Mouse (Mus musculus) ZHBTc4 (cell line): ENCODE data around the gene Eva1b.
"Not testable (repeated sequence)": the region's sequence is repeated elsewhere in the genome, so short reads cannot be mapped to it uniquely, and the experiment has no call there.

Source experiments
- DNase-seq: peaks from one replicate; pipeline ENCODE4 v3.0.0-alpha.2; 2011; ENCODE audit warnings: low read depth, low spot score

Eva1b gene

DNA sequence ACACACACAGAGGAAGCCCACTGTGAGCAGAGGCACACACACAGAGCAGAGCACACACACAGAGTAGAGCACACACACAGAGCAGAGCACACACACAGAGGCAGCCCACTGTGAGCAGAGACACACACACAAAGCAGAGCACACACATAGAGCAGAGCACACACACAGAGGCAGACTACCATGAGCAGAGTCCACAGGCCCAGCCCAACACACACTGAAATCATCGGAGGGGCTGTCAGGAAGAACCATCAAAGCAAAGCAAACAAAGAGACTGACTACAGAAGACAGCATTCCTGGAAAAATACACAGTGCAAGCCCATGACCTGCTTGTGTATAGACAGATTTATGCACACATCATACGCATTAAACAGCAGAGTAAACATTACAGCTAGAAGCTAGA is 8.3 kb downstream of the Eva1b start:
- DNase-seq = no peak

DNA sequence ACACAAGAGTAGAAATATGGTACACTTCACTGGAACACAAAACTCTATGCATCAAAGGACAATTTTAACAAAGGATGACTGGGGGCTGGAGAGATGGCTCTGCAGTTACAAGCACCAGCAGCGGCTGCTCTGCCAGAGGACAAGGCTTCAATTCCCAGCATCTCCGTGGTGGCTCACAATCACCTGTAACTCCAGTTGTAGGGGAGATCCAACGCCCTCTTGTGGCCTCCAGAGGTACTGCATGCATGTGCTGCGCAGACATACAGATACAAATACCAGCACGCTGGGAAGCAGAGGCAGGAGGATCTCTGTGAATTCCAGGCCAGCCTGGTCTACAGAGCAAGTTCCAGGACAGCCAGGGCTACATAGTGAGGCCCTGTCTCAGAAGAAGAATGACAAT is 9.1 kb downstream of the Eva1b start:
- DNase-seq = peak; percentile 90

DNA sequence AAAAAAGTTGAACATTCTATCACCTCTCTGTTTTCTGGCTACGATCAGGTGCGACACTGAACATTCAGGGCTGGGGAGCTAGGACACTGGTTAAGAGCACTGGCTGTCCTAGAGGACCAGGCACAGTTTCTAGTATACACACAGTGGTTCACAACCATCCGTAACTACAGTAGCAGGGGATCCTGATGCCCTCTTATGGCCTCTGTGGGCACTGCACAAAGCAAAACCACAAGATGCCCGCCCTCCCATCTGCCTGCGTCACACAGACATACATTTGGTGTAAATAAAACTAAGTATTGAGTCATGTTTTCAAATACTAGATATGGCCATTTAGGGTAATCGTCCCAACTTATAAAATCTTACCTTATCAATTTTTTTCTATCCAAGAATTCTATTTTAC is 10.0 kb downstream of the Eva1b start:
- peak; percentile 64 for DNase-seq

DNA sequence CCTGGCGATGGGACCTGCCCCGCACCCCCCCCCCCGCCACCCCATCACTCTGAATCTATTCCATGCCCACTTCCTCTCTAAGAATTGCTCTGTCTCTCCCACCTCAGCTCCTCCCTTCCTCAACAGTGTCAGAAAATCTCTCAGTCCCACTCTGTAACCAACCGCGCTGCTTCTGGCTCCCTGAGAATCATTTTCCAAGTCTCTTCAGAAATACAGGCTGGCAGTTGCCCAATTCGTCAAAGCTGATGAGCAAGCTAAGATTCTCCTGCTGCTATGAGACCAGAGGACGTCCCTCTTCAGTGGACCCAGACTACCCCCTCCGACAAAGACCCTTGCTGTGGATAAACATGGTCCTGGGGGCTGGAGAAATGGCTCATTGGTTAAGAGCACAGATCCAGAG is 11.9 kb downstream of the Eva1b start:
- DNase-seq = no peak

DNA sequence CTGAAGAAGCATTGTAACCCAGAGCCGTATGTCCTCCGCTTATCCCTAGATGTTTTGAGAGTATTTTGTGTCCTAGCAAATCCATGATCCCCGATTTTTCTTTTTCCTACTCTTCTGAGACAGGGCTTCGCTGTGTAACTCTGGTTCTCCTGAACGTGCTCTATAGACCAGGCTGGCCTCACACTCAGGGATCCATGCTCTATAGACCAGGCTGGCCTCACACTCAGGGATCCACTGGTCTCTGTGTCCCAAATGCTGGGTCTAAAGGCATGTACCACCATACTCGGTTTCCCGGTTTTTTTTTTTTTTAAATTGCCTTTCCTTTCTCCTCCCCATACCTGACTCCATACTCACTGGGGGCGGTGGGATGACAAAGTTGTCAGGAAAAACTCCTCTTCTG is 13.4 kb downstream of the Eva1b start:
- no peak for DNase-seq

GRCm38 (mm10) chr4:126161456-126161855 is 13.9 kb downstream of the Eva1b start:
- no peak for DNase-seq

GRCm38 (mm10) chr4:126161986-126162385 is 14.4 kb downstream of the Eva1b start:
- DNase-seq = no peak

DNA sequence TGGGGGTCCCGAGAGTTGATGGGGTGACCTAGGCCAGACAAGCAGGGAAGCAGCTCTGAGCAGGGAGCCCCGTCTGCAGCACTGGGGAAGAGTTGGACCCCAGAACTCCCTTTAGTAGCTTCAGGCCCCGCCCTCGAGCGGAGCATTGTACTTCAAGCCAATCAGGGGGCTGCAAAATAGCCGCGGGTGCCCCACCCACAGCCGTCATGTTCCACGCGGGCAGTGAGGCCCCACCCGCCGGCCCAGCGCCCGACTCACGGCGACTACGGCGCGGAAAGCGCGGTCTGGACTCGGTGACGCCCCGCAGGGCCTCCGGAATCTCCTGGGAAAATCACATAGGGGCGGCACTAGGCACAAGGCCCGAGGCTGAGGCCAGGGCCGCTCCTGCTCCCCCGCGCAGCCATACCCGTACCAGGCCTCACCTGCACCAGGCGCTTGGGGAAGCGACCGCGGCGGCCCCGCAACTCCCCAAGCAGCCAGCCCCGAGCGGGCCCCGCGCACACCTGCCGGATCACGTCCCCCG is 15.1 kb downstream of the Eva1b start:
- peak; percentile 93 for DNase-seq

GRCm38 (mm10) chr4:126163067-126163659 is 15.6 kb downstream of the Eva1b start, which contains the start of gene Sh3d21:
Gene Sh3d21, minus strand, starts transcription at chr4:126163491.
- peak; percentile 75 for DNase-seq

DNA sequence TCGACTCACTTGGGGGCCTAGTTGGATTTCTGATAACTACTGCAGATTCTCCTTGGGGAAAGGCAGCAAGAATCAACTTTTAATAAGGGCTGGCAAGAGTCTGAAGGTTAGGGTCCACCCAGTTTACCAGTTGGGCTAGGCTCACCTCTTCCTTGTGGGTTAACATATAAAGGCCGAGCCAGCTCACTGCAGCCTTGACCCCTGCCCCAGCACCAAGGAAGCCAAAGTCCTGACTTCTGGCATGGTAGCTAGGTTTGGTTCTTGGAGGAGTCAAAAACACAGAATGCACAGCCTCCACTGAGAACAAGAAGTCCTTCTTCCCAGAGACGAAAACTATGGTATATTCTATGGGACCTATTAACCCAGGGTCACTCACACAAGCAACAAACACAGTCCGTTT is 16.1 kb downstream of the Eva1b start:
- DNase-seq = no peak

- not testable (repeated sequence) for DNase-seq
Observed at GRCm38 (mm10) chr4:126165092-126165491, 17.5 kb downstream of the Eva1b start.

GRCm38 (mm10) chr4:126166084-126166483 is 18.5 kb downstream of the Eva1b start:
- no peak for DNase-seq

GRCm38 (mm10) chr4:126168851-126169250 is 21.3 kb downstream of the Eva1b start:
- no peak for DNase-seq

DNA sequence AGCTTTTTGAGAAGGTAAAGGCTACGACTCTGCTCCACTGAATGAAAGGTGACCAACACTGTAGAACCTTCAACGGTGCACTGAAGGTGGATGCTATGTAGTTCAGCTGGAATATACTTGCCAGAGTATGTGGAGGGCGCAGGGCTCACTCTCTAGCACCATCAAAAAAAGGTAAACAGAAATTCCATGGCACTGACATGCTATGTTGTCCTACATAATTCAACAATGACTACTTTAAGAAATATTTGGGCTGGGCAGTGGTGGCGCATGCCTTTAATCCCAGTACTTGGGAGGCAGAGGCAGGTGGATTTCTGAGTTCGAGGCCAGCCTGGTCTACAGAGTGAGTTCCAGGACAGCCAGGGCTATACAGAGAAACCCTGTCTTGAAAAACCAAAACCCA is 23.2 kb downstream of the Eva1b start:
- DNase-seq = not testable (repeated sequence)

DNA sequence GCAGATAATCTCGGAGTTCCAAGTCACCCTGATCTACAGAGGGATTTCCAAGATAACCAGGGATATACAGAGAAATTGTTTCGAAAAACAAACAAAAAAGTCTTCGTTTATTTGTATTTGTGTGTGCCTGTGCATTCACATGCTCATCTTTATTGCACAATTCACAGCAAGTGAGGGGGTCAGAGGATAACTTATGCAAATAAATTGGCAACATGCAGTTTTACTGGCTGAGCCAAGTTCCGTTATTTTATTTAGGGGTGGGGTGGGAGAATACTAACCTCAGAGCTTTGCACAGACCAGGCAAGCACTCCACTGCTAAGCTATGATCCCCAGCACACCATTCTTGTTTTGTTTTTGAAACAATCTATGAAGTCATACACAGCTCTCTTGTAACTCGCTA is 26.3 kb downstream of the Eva1b start:
- no peak for DNase-seq

GRCm38 (mm10) chr4:126175980-126176379 is 28.4 kb downstream of the Eva1b start:
- DNase-seq = not testable (repeated sequence)

- DNase-seq = peak; percentile 82
Observed at GRCm38 (mm10) chr4:126181170-126181957, 33.8 kb downstream of the Eva1b start.

GRCm38 (mm10) chr4:126183034-126183433 is 35.5 kb downstream of the Eva1b start:
- DNase-seq = no peak

DNA sequence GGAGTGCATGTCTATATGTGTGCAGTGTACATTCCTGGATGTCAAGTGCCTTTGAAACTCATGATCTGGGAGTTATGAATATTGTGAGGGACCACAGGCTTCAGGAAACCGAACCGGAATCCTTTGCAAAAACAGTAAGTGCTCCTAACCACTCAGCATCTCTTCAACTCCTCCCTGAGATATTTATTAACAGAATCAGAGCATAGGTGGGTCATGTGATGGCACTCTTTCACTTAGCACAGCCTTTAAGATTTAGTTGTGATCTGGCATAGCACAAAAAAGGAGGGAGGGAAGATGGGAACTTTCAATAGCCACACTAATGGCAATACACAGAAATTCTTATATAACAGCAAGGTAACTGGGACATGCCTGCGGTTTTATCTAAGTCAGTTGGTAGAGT is 39.6 kb downstream of the Eva1b start:
- no peak for DNase-seq

DNA sequence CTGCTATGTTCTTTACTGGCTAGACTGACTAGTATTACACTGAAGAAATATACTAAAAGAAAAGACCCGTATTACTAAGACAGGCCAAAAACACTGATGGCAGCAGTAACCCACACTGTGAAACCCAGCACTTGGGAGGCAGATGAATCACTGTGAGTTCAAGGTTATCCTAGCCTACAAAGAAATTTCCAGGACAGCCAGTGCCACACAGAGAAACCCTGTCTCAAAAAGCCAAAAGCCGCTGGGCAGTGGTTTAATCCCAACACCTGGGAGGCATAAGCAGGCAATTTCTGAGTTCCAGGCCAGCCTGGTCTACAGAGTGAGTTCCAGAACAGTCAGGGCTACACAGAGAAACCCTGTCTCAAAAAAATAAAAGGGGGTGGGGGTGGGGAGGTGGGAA is 43.1 kb downstream of the Eva1b start:
- DNase-seq = no peak

- DNase-seq = no peak
Observed at GRCm38 (mm10) chr4:126194216-126194615, 46.7 kb downstream of the Eva1b start.

- no peak for DNase-seq
Observed at GRCm38 (mm10) chr4:126194916-126195315, 47.4 kb downstream of the Eva1b start.

DNA sequence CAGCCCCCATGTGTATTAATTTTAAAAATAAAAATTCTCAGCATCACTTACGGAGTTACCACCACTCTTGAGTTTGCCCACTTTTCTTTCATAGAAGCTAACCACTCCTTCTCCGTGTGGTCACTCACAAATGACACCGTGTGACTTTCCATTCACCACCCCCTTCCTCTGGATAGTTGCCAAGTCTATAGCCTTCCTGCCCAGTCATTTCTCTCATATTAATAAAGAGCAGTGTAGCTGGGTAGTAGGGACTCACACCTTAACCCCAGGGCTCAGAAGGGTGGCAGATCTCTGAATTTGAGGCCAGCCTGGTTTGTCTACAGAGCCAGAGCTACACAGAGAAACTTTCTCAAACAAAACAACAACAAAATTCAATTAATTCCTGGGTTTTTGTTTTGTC is 49.9 kb downstream of the Eva1b start:
- no peak for DNase-seq
